Mouse (Mus musculus): ENCODE measurements around the gene Grb10.

The Grb10 gene

GRCm38 (mm10) chr11:11901509-11901908 is 137.0 kb downstream of the Grb10 start:
- no peak for DNase-seq (ENCODE audit: low spot score)

GRCm38 (mm10) chr11:11898496-11898895 is 140.0 kb downstream of the Grb10 start:
- DNase-seq (ENCODE audit: low spot score) = no peak

DNA sequence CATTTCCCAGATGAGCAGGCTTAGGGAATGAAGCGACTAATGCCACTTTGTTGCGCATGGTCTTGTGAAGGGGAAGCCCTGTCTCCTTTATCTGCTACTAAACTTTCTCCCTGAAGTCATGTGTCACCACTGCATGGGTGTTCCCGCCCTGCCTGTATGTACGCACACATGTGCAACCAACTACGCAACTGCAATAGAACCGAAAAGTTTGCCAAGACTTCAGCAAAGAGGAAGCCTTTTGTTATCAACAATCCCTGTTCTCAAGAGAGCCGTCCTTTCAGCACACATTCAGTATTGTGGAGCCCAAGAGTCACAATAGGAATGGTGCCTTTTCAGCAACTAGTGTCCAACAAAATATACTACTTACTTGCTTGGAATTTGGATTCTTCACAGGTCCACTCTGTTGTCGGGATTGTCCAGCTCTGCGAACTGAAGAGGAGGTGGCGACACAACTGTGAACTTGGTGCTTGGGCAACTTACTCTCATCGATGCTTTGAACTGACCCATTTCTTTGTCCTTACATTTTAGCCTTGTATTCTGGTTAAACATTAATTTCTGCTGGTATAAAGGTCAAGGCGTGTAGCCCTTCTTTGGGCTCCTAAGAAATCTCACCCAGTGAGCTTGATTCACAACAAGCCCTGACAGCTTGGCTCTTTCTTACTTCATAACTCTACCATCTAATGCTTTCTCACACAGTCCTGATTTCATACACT is 140.7 kb downstream of the Grb10 start, which contains the start of gene Ddc:
Ddc (minus strand) TSS at position 500 of the 713 bp plus-strand sequence.
- DNase-seq (ENCODE audit: low spot score) = no peak

GRCm38 (mm10) chr11:11895479-11895878 is 143.0 kb downstream of the Grb10 start:
- DNase-seq (ENCODE audit: low spot score) = no peak

GRCm38 (mm10) chr11:11893769-11894168 is 144.7 kb downstream of the Grb10 start:
- DNase-seq (ENCODE audit: low spot score) = no peak

- no peak for DNase-seq (ENCODE audit: low spot score)
These were observed 145.4 kb downstream of the Grb10 start for GRCm38 (mm10) chr11:11892993-11893602.

DNA sequence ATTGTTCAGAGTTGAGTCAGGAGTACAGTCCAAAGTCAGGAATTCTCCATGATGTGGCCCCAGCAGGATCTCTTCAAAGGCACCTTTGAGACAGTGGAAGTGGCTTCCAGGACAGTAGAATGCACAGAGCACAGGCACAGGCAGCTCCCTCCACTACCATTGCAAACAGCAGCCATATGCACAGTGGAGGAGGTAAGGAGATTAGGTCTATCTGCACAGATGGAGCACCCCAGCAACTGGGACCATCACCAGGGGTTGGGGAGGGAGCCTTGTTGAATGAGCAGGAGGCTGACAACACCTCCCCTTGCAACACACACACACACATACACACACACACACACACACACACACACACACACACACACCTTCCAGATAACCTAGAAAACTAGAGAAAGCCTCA is 146.7 kb downstream of the Grb10 start:
- DNase-seq (ENCODE audit: low spot score) = no peak

DNA sequence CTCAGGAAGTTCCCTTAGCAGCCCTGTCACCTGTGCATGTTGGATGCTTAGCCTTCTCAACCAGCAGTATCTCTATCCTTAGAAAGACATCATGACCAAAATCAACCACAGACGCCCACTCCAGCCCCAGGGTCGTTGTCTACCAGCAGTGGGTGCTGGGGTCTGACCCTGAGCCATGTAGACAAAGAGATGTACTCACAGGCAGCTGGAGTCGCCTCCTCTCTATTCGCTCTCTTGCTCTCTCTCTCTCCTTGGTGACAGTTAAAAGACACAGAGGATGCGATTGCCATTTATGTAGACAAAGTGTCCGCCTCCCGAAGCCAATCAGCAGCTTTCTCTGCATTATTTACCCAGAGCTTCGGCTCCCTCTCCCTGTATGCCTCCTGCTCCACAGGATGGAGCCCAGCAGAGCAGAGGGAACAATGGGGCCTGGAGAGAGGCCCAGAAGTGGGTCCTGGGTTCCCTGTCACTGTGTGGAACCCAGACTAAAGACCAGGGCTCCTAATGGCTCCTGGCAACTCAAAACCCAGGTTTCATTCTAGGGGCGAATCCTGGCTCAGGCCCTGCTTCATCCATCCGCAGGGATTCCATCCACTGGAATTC is 148.2 kb downstream of the Grb10 start:
- DNase-seq (ENCODE audit: low spot score) = no peak

- DNase-seq (ENCODE audit: low spot score) = no peak
These were observed 149.8 kb downstream of the Grb10 start for GRCm38 (mm10) chr11:11888727-11889126.

- DNase-seq (ENCODE audit: low spot score) = no peak
These were observed 150.4 kb downstream of the Grb10 start for GRCm38 (mm10) chr11:11888051-11888450.

- no peak for DNase-seq (ENCODE audit: low spot score)
These were observed 152.0 kb downstream of the Grb10 start for GRCm38 (mm10) chr11:11886403-11886998.

DNA sequence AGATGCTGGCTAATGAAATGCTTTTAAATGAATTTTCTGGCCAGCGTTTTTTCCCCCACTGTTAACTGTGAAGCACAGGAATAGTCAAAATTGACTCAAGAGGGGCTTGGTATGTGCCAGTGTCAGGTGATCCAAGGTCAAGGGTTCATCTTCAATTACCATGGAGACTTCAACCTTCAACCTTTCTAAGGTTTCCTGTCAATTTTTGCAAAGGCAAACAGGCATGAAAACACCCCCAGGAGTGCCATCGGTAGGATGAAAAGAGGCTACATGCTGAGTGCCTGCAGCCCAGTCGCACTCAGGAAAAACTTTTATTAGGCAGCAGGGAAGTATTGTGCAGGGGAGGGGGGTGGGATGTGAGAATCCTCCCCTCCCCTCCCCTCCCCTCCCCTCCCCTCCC is 152.6 kb downstream of the Grb10 start:
- no peak for DNase-seq (ENCODE audit: low spot score)

- no peak for DNase-seq (ENCODE audit: low spot score)
These were observed 153.2 kb downstream of the Grb10 start for GRCm38 (mm10) chr11:11885246-11885643.

DNA sequence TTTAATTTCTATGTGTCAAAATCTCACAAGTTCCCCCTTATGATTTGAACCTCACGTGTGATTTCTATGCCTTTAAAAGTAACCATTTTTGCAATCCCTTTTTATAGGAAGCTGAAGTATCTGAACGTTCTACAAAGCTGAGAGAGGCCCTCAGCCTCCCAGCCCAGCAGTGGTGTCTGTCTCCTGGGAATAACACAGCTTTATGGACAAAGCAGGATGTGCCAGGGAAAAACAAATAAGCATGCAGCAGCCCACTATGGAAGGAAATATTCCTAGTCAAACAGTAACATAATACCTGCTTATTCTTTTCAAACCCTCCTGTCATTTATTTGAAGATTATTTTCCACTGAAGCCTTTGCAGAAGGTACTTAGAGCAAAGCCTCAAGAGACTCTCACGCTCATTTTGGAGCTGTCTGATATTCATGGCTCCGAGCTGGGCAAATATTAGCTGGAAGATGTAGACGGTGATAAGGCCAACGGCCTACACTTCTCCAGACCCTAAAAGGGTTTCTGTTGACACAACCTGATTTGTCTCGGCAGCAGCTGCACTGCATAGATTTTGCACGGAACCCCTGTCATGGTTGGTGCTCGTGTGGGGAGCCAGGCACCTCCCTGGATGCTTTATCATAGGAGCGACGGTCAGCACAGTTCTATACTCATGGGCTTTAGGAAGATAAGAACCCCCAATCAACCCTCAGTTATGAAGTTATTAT is 153.8 kb downstream of the Grb10 start:
- no peak for DNase-seq (ENCODE audit: low spot score)

DNA sequence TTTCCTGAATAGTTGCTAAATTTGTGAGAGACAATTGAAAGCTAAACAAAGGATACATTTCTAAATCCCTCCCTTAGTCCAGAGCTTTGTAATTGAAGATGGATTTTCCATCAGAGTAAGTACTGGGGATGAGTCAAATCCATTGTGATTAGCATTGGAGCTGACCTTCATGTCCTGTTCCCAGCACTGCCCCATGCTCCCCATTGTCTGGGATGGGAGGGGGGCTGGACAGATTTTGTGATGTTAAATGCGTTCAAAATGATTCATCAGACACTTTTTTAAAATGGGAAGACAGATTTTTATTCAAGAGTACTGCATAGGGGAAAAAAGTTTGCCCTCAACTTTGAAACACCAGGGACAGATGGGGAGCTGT is 156.7 kb downstream of the Grb10 start:
- DNase-seq (ENCODE audit: low spot score) = no peak

GRCm38 (mm10) chr11:11881026-11881782 is 157.3 kb downstream of the Grb10 start:
- DNase-seq (ENCODE audit: low spot score) = no peak

Measured in layer of hippocampus, adult 11-12 months (tissue).